Mouse (Mus musculus): ENCODE results near the gene Ankfy1.

Ankfy1 gene

DNA sequence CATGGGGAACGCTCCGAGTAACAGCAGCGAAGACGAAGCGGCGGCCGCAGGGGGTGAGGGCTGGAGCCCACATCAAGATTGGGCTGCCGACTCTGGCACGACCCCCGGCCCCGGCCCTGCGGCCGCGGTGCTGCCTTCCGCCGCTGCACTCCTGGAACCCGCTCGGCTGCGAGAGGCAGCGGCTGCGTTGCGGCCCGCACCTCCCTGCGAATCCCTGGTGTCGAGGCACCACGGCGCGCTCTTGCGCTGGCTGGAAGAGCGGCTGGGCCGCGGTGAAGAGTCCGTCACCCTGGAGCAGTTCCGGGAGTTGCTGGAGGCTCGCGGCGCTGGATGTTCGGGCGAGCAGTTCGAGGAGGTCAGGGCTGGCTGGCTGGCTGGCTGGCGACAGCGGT is 106.5 kb downstream of the Ankfy1 start:
- DNase-seq: no peak

- no peak for DNase-seq
Observed at GRCm38 (mm10) chr11:72796773-72797338, 107.0 kb downstream of the Ankfy1 start.

GRCm38 (mm10) chr11:72798112-72798511 is 108.3 kb downstream of the Ankfy1 start:
- no peak for DNase-seq

- DNase-seq: no peak
Observed at GRCm38 (mm10) chr11:72801182-72801581, 111.4 kb downstream of the Ankfy1 start.

DNA sequence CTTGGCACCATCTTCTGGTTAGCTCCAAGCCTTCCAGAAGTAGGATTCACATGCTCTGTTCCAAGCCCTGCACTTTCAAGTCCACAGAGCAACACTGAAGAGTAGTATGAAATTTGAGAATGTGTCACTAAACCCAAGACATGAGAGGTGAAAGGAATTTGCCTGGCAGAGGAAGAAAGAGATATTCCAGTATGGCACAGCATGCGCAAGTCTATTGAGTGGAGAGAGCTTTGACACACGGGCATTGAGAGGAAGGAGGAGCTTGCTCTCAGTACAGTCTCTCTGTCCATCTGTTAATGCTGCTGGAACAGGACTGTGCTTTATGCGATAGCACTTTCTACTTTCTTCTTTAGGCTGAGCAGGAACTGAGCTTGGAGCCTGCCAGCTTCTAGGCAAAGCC is 113.2 kb downstream of the Ankfy1 start:
- no peak for DNase-seq

DNA sequence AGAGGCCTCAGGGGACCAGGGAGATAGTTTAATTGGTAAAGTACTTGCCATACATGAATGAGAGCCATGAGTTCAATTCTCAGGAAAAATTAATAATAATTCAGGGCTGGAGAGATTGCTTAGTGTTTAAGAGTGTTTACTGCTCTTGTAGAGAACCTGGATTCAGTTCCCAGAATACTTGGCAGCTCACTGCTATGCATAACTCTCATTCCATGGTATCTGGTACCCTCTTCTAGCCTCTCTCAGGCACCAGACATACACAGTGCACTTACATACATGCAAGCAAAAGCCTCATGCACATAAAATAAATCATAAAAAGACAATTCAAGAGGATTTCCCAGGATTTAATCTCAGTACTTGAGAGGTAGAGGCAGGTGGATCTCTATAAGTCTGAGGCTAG is 114.8 kb downstream of the Ankfy1 start:
- no peak for DNase-seq

- DNase-seq: no peak
Observed at GRCm38 (mm10) chr11:72805232-72805631, 115.4 kb downstream of the Ankfy1 start.

GRCm38 (mm10) chr11:72806556-72806955 is 116.8 kb downstream of the Ankfy1 start:
- DNase-seq: no peak

DNA sequence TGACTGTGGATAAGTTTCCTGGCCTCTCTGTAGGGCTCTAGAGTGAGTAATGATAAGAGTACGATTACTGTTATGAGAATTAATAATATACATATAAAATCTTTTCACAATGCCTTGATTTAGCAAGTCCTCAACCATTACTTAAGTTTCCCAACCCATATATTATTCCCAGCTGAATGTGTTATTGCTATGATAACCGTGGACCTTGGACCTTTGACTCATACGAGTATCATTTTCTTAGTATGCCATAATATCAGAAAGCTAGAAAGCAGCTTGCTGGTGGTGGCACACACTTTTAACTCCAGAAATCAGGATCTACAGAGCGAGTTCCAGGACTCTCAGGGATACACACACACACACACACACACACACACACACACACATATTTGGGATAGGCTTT is 118.2 kb downstream of the Ankfy1 start:
- DNase-seq: no peak

DNA sequence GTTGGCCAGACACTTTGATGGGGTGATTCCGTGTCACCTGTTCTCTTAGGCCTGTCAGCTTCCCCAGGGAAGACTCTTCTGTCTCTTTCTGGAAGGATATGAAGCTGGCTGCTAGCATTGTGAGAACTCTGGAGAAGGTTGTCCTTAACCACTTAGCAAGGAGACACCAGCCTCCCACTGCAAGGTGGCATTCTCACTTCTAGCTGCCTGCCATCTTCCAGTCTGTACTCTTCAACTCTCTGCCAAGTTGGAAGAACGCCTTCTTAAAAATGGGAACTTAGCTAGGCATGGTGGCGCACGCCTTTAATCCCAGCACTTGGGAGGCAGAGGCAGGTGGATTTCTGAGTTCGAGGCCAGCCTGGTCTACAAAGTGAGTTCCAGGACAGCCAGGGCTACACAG is 123.9 kb downstream of the Ankfy1 start:
- no peak for DNase-seq

GRCm38 (mm10) chr11:72814188-72814587 is 124.4 kb downstream of the Ankfy1 start:
- no peak for DNase-seq

GRCm38 (mm10) chr11:72816859-72817258 is 127.1 kb downstream of the Ankfy1 start:
- no peak for DNase-seq

DNA sequence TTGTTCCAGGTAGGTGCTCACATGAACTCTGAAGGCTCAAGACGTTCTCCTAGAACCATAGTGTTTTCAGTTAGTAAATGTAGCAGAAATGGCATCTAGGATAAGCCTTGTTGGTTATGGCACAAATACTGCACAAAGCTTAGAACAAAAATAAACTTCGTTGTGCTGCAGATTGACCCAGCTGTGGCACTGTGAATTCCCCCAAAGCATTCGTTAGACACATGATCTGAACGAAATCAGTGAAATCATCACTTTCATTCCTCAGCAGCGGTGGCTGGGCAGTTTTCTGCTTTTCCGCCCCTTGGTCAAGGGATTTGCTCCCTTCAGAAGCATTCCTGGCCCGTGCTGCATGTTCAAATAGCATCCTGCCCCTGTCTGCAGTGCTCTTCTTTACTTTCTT is 128.3 kb downstream of the Ankfy1 start:
- no peak for DNase-seq

DNA sequence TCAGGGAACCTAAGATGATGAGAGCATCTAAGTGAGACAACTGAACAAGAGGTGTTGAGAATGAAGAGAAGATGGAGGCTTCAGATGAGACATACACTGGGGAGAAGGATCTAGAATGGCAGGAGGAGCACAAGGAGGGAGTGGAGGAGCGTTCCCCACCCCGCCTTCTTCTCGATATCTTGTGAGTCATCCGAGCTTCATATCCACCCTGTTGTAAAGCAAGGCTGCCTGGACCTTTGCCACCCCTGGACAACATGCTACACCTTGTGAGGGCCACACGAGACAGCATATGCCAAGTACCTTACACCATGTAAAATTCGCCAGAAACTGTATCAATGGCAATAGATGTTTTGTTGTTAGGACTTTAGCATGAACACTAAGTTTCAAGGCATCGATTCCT is 131.2 kb downstream of the Ankfy1 start:
- DNase-seq: no peak
